Mouse (Mus musculus) embryonic facial prominence, embryonic 11.5 days (tissue): Measurements from ENCODE around the gene Rpl14. TPM values are rescaled to one million over a fixed set of nuclear protein-coding genes. Genes with fewer than 3 reads are reported as not detected.
A peak's percentile ranks its signal among the peaks of the same experiment; 100 is the strongest.

Experiments used
- ATAC-seq: fragments of 200-750 bp; cut with Nextera tagmentation; replicated peaks from 2 replicates; pipeline ENCODE4 v1.8.0; 2017; ENCODE audit warnings: low read depth; ENCODE audit not compliant: insufficient number of reproducible peaks, low FRiP score, low TSS enrichment
- DNase-seq: peaks from one replicate; pipeline ENCODE4 v3.0.0-alpha.2; 2015; ENCODE audit warnings: low spot score
- H3K27ac ChIP-seq: fragments of 300-500 bp; sonication (generic); replicated peaks from 2 replicates; pipeline ENCODE4 v1.5.1; 2014; ENCODE audit warnings: mild to moderate bottlenecking, low read depth, low read length, control low read depth
- H3K27me3 ChIP-seq: fragments of 300-500 bp; sonication (generic); 2 replicates; pipeline ENCODE4 v1.6.1; 2014; ENCODE audit warnings: mild to moderate bottlenecking, low read length, moderate library complexity, mixed read lengths; ENCODE audit not compliant: control insufficient read depth, insufficient read depth
- H3K36me3 ChIP-seq: fragments of 300-500 bp; sonication (generic); replicated peaks from 2 replicates; pipeline ENCODE4 v1.6.1; 2014; ENCODE audit warnings: low read depth, mild to moderate bottlenecking, low read length, moderate library complexity, mixed read lengths; ENCODE audit not compliant: control insufficient read depth, insufficient read depth
- H3K4me1 ChIP-seq: fragments of 300-500 bp; sonication (generic); 2 replicates; pipeline ENCODE4 v1.6.1; 2014; ENCODE audit warnings: low read length, mixed read lengths; ENCODE audit not compliant: control insufficient read depth, insufficient read depth
- H3K4me2 ChIP-seq: fragments of 300-500 bp; sonication (generic); 2 replicates; pipeline ENCODE4 v1.6.1; 2014; ENCODE audit warnings: low read depth, mild to moderate bottlenecking, control low read depth, low read length, moderate library complexity
- H3K4me3 ChIP-seq: fragments of 300-500 bp; sonication (generic); 2 replicates; pipeline ENCODE4 v1.5.1; 2014; ENCODE audit warnings: low read depth, low read length, control low read depth
- H3K9ac ChIP-seq: fragments of 300-500 bp; sonication (generic); replicated peaks from 2 replicates; pipeline ENCODE4 v1.6.1; 2014; ENCODE audit warnings: mild to moderate bottlenecking, control low read depth, low read length
- H3K9me3 ChIP-seq: fragments of 300-500 bp; sonication (generic); replicated peaks from 2 replicates; pipeline ENCODE4 v1.6.1; 2016; ENCODE audit warnings: mild to moderate bottlenecking, low read length, inconsistent platforms, mixed read lengths; ENCODE audit not compliant: control insufficient read depth
- WGBS: fragments of 180-500 bp; shearing (Covaris S2); extraction: QIAGEN DNeasy Blood & Tissue Kit; methylation state at CpG from one replicate; pipeline ENCODE4 v1.1.7; 2014; 5-methylcytosine and 5-hydroxymethylcytosine counted together
- polyA plus RNA-seq: library from polyadenylated mRNA; unstranded; fragments of >200 nt; fragmentation: Nextera tagmentation; extraction: Ambion mirVana; gene quantifications from 2 replicates; pipeline ENCODE4 v1.2.1, GENCODE M21; 2014

Rpl14 gene
- polyA plus RNA-seq, 1 experiment from 2014 or later = 1,065 TPM

DNA sequence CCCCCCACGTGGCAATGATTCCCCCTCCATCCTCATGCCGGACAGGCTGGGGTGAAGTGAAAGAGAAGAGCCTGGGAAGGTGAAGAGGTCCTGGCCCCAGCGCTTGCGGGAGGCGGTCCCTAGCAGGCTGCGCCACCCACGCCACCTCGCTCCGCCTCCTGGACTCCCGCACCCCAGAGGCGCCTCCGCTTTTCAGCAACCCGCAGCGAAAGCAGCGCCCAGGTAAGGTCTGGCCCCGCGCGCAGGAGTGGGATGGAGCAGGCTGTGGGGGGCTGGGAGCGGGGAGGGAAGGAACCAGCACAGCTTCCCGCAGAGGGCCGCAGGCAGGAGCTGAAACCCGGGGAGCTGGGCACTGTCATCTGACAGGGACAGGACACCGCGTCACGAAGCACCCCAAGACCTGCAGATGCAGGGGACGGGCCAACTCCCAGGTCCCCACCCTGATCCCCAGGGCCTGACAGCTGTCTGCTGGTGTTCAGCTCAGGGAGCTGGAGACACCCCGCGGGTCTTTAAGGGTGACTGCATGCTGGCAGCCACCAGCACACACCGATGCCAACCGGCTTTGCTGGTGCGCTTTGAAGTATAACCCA lies 31.5 kb upstream of the Rpl14 start, which contains the start of gene Entpd3:
Entpd3 (plus strand) TSS at position 157 of the 590 bp plus-strand sequence.
- DNase-seq (peak; percentile 7), ATAC-seq (no peak)
- H3K4me2 ChIP-seq = peak within 1 kb of the TSS; percentile 62
- H3K36me3 ChIP-seq = no peaks in the 10 kb centered on the region
- H3K4me3 ChIP-seq = peak within 1 kb of the TSS; percentile 38
- peak within 1 kb of the TSS; percentile 37 for H3K9ac ChIP-seq
- H3K4me1 ChIP-seq = 0 out of 2 replicates have a peak, but pooled peaks cover 2% of the 10 kb centered on the region
- H3K9me3 ChIP-seq = no peaks in the 10 kb centered on the region
- WGBS = 1% methylated on average over 31 of the region's 31 CpGs
- H3K27me3 ChIP-seq = peaks cover 6% of the 10 kb centered on the region
- no peak within 1 kb of the TSS for H3K27ac ChIP-seq

DNA sequence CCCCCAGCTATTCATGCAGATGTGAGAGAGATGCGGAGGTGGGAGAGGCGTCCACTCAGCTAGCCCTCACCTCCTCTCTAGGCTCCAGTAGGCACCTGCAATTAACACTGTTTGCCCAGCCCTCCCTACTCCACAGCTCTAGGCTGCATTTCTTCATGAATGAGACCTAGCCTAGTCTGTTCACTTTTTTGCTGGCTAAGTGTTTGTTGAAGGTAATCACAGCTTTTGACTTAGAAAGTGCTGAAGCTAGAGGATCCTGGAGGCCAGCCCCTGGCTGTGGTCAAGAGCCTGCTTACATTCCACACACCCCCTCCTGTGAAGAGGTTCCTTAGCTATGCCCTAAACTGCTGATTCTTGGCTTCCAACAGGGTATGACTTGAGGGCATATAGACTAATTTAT lies 29.8 kb upstream of the Rpl14 start:
- Histone ChIP-seq H3K4me3 (no peak overlapping the region), H3K27me3 (peaks cover 6% of the 10 kb centered on the region), H3K4me2 (no peak overlapping the region), H3K9me3 (no peaks in the 10 kb centered on the region), H3K36me3 (no peaks in the 10 kb centered on the region), H3K4me1 (0 out of 2 replicates have a peak, but pooled peaks cover 2% of the 10 kb centered on the region), H3K9ac (no peak overlapping the region), H3K27ac (no peak overlapping the region)
- DNase-seq (peak; percentile 25), ATAC-seq (no peak)
- 27% methylated on average over 2 of the region's 2 CpGs for WGBS

- no peak overlapping the region; the same call in 1 of the 2 replicates for H3K4me2 ChIP-seq
- no peak overlapping the region for H3K9ac ChIP-seq
- 0 out of 2 replicates have a peak, but pooled peaks cover 2% of the 10 kb centered on the region for H3K4me1 ChIP-seq
- peaks cover 6% of the 10 kb centered on the region for H3K27me3 ChIP-seq
- H3K36me3 ChIP-seq = no peaks in the 10 kb centered on the region
- H3K9me3 ChIP-seq = no peaks in the 10 kb centered on the region
- DNase-seq (peak; percentile 56), ATAC-seq (no peak)
- WGBS = 10% methylated on average over 6 of the region's 6 CpGs
- no peak overlapping the region for H3K4me3 ChIP-seq
- no peak overlapping the region for H3K27ac ChIP-seq
Measured at GRCm38 (mm10) chr9:120542241-120542640, 29.0 kb upstream of the Rpl14 start.

- ATAC-seq (no peak), DNase-seq (no peak)
- no peaks in the 10 kb centered on the region; the same call in 1 of the 2 replicates for H3K27me3 ChIP-seq
- no peaks in the 10 kb centered on the region for H3K36me3 ChIP-seq
- WGBS = 83% methylated on average over 2 of the region's 2 CpGs
- no peak overlapping the region for H3K27ac ChIP-seq
- H3K4me1 ChIP-seq = no peaks in the 10 kb centered on the region
- H3K9me3 ChIP-seq = no peaks in the 10 kb centered on the region
- H3K4me2 ChIP-seq = no peak overlapping the region
- H3K4me3 ChIP-seq = no peak overlapping the region
- H3K9ac ChIP-seq = no peak overlapping the region
Measured at GRCm38 (mm10) chr9:120545994-120546393, 25.2 kb upstream of the Rpl14 start.

DNA sequence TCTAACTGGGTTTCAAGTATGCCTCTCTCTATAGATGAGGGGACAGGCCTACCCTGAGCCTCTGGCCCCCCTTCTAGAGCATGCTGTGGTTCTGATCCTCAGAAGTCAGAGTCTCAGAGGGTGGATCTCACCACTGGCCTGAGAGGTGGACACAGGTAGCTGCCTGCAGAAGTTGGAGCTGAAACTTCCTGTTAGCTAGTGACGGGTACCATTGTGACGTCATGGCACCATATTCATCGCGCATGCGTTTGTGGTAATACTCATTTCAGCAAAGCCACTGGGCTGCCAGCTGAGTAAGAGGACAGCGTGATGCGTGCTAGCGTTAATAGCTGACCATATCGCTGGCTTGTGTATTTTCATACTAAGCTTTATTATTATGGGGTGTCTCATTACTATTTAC lies 24.8 kb upstream of the Rpl14 start:
- H3K9ac ChIP-seq = no peak overlapping the region
- no peak overlapping the region for H3K4me2 ChIP-seq
- no peaks in the 10 kb centered on the region for H3K9me3 ChIP-seq
- no peak for DNase-seq
- no peak overlapping the region for H3K4me3 ChIP-seq
- H3K36me3 ChIP-seq = no peaks in the 10 kb centered on the region
- ATAC-seq = no peak
- no peaks in the 10 kb centered on the region for H3K4me1 ChIP-seq
- no peaks in the 10 kb centered on the region for H3K27me3 ChIP-seq
- WGBS = 90% methylated on average over 9 of the region's 9 CpGs
- H3K27ac ChIP-seq = no peak overlapping the region

- no peaks in the 10 kb centered on the region for H3K9me3 ChIP-seq
- no peak overlapping the region for H3K9ac ChIP-seq
- no peaks in the 10 kb centered on the region for H3K4me1 ChIP-seq
- no peaks in the 10 kb centered on the region for H3K36me3 ChIP-seq
- ATAC-seq = no peak; the same call in 1 of the 2 replicates
- H3K27me3 ChIP-seq = no peaks in the 10 kb centered on the region
- H3K27ac ChIP-seq = no peak overlapping the region
- no peak overlapping the region for H3K4me2 ChIP-seq
- no peak overlapping the region for H3K4me3 ChIP-seq
- 25% methylated on average over 16 of the region's 16 CpGs for WGBS
- peak; percentile 34 for DNase-seq
Measured at GRCm38 (mm10) chr9:120547026-120547668, 24.1 kb upstream of the Rpl14 start.

- Histone ChIP-seq H3K36me3 (no peaks in the 10 kb centered on the region), H3K4me2 (no peak overlapping the region), H3K9me3 (no peaks in the 10 kb centered on the region), H3K9ac (no peak overlapping the region), H3K4me1 (no peaks in the 10 kb centered on the region), H3K27me3 (no peaks in the 10 kb centered on the region), H3K4me3 (no peak overlapping the region), H3K27ac (no peak overlapping the region)
- 82% methylated on average over 9 of the region's 9 CpGs for WGBS
- DNase-seq (no peak), ATAC-seq (no peak)
Measured at GRCm38 (mm10) chr9:120550778-120551177, 20.5 kb upstream of the Rpl14 start.

DNA sequence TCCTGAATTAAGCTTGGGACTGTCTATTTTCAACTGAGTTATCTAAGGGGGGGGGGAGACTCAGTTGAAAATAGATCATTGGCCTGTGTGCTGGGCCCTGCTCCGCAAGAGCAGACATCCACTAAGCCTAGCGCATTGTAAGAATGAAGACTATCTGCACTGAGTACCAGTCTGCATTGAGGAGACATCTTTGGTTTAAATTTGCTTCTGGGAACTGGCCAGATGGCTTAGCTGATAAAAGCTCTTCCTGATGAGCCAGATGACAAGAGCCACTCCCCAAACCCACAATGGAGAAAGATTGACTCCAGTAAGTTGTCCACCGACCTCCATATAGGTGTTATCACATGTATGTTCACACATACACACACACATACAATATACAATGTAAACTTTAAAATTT lies 7.7 kb upstream of the Rpl14 start:
- no peak for ATAC-seq
- no peak for DNase-seq
- no peak overlapping the region for H3K4me2 ChIP-seq
- H3K36me3 ChIP-seq = no peaks in the 10 kb centered on the region
- H3K4me3 ChIP-seq = no peak overlapping the region
- no peaks in the 10 kb centered on the region for H3K4me1 ChIP-seq
- no peaks in the 10 kb centered on the region for H3K9me3 ChIP-seq
- H3K27ac ChIP-seq = no peak overlapping the region
- H3K9ac ChIP-seq = no peak overlapping the region
- no peaks in the 10 kb centered on the region for H3K27me3 ChIP-seq
- 87% methylated on average over 3 of the region's 3 CpGs for WGBS
